Mouse (Mus musculus) C2C12 (cell line): ENCODE measurements around the gene Ntn1.

Experiments used
- CEBPB ChIP-seq: IDR thresholded peaks from one replicate; pipeline ENCODE4 v1.6.1; 2011; ENCODE audit warnings: low read depth, mild to moderate bottlenecking, control low read depth, moderate library complexity
- CTCF ChIP-seq: IDR thresholded peaks from one replicate; pipeline ENCODE4 v1.5.1; 2011; ENCODE audit not compliant: control insufficient read depth, insufficient read depth, insufficient read length
- MAX ChIP-seq: IDR thresholded peaks from one replicate; pipeline ENCODE4 v1.6.1; 2011; ENCODE audit warnings: mild to moderate bottlenecking, control low read depth
- MYOD1 ChIP-seq: IDR thresholded peaks from one replicate; pipeline ENCODE4 v1.6.1; 2011; ENCODE audit warnings: low read depth; ENCODE audit not compliant: control insufficient read depth, insufficient read length
- USF1 ChIP-seq: IDR thresholded peaks from one replicate; pipeline ENCODE4 v1.6.1; 2011; ENCODE audit warnings: low read depth, mild to moderate bottlenecking, control low read depth, moderate library complexity

- TF ChIP-seq CTCF (no peak), MYOD1 (no peak), USF1 (no peak), CEBPB (no peak), MAX (no peak)
These were observed 120.6 kb downstream of the Ntn1 start for GRCm38 (mm10) chr11:68280001-68280510.
